Mouse (Mus musculus) left cerebral cortex, postnatal 14 days (tissue): Measurements from ENCODE around the gene Sh2b3. TPM values are rescaled to one million over a fixed set of nuclear protein-coding genes. Genes with fewer than 3 reads are reported as not detected.
"Not testable (repeated sequence)": the region's sequence is repeated elsewhere in the genome, so short reads cannot be mapped to it uniquely, and the experiment has no call there.

ENCODE experiments used
- DNase-seq, 2 experiments: peaks; one replicate each; pipeline ENCODE4 v3.0.0; 2021 to 2022; ENCODE audit warnings: low spot score in 2 of 2, mixed read lengths in 1 of 2
- intact Hi-C: fragments of 180-260 bp; cut with DNase I; formaldehyde crosslinking; loops from one replicate; pipeline ENCODE4 v1.15.1; 2025
- total RNA-seq, 2 experiments: library from RNA; stranded (reverse); gene quantifications; 2 replicates each; pipeline ENCODE4 v1.2.3; 2021

Gene Sh2b3
- total RNA-seq, 2 experiments from 2014 or later, result 20.3 to 20.4 TPM

DNA sequence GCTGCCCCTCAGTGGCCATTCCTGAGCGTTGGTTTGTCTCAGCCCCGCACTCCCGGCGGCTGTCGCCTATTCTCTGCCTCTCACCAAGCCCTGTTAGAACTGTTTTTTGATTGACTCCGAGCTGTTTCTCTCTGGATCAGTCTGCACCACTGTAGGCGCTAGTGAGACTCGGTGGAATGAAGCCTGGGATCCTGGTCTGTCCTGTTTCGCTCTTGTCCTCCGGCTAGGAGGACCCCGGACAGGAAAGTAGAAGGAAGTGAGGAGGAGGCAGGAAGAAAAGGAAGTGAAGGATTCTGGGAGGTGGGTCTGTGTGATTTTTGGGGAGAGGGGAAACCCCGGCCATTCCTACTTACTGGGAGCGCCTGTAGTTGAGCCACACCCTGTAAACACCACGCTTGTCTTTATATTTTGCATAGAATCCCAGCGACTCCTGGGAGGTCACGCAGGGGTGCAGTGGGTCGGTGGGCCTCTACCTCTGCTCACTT lies 10.6 kb upstream of the Sh2b3 start:
- DNase-seq, result no peak

DNA sequence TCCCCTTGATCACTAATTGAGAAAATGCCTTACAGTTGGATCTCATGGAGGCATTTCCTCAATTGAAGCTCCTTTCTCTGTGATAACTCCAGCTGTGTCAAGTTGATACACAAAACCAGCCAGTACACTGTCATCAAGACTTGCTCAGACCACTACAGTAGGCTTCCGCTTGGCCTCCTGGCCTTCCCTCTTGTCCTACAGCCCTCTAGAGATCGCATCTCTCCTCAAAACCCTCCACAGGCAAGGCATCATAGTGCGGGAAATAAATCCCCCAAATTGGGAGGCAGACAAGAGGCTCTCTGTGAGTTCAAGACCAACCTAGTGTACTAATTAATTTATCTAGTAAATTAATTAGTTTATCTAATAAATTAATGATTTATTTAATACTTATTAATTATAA lies 9.8 kb upstream of the Sh2b3 start:
- DNase-seq, result not testable (repeated sequence)
- intact Hi-C loops, result loop anchor here (5.0 kb wide), 1 partner anchor 35 kb away; no protein-coding TSS in a partner anchor

More for the DNA sequence above, 10.6 kb upstream of the Sh2b3 start:
- intact Hi-C loops, result loop anchor here (5.0 kb wide), 1 partner anchor 36 kb away; no protein-coding TSS in a partner anchor

GRCm38 (mm10) chr5:121846322-121846721 lies 8.9 kb upstream of the Sh2b3 start:
- no peak for DNase-seq
- intact Hi-C loops, result loop anchor here (5.0 kb wide), 1 partner anchor 34 kb away; no protein-coding TSS in a partner anchor

DNA sequence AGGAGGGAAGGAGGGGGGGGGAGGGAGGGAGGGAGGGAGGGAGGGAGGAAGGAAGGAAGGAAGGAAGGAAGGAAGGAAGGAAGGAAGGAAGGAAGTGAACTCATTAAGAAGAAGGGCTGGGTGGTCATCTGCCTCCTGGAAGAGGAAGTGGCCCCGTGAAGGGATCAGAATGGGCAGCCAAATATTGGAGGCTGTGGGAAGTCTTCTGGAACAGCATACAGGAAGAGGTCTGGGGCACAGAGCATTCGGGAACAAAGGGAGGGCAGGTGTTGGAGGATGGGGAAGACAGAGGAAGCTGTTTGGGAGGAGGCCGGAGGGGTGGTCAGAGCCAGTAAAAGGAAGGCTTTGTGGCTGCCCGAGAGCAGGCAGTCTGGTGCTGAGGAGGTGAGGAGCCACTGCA lies 7.9 kb upstream of the Sh2b3 start:
- intact Hi-C loops, result loop anchor here (5.0 kb wide), 1 partner anchor 33 kb away; no protein-coding TSS in a partner anchor

DNA sequence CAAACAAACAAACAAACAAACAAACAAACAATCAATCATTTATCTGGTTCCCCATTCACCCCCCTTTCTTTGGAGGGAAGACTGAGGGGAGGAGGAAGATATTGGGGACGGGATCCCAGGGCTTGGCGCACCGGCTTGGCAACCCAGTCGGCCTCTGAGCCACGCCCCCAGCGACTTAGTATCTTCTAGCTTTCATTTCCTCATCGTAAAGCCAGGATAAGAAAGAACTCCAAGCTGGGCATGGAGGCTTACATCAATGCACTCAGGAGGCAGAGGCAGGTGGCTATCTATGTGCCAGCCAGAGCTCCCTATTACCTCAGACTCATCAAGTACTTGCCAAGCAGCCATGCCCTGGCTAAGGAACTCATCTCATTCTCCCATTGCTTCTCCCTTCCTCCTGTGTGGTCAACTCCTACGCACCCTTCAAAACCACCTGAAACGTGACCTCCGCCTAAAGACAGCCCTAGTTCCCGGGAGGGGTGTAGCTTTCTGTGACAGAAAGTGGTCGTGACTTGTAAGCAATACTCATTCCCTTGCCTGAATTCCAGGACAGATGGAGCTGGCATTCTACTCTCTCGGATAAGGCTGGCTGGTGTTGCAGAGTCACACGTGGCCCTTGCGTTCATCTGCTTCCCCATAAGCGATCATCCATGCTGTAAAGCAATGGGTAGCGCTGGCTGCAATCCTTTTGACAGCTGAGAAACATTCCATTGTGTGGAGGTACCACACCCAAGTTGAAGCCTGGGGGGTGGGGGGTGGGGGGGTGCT lies 5.9 kb upstream of the Sh2b3 start:
- DNase-seq, result no peak
- intact Hi-C loops, result loop anchor here (5.0 kb wide), 1 partner anchor 131 kb away; the partner anchor contains the start of gene Atxn2

More for the DNA sequence above, 7.9 kb upstream of the Sh2b3 start:
- DNase-seq, result no peak

DNA sequence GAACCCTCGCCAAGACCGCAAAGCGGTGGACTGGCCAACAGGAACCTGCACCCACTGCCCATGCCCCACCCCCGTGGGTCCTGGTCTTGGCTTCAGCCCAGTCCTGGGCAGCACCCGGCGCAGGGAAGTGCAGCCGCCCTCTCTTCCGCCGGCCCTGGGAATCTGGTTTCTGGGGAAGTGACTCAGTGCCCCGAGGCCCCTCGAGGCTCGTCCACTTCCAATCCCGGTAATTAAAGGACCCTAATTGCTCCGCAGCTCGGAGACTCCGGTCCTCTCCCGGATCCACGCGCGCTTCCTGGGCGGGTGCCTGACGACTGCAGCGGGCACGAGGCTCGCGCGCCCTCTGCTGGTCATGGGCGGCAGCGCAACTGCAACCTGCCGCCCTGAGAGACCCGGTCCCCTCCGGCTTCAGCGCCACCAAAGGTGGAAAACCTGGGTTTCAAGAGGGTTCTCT lies 5.2 kb upstream of the Sh2b3 start:
- peak; percentile 77 to 86 for DNase-seq
- intact Hi-C loops, result loop anchor here (5.0 kb wide), 1 partner anchor 130 kb away; the partner anchor contains the start of gene Atxn2

GRCm38 (mm10) chr5:121841973-121842372 lies 4.5 kb upstream of the Sh2b3 start:
- no peak for DNase-seq
- intact Hi-C loops, result loop anchor here (5.0 kb wide), 1 partner anchor 130 kb away; the partner anchor contains the start of gene Atxn2

- intact Hi-C loops, result loop anchor here (5.0 kb wide), 1 partner anchor 129 kb away; the partner anchor contains the start of gene Atxn2
Measured at GRCm38 (mm10) chr5:121841516-121841915, 4.1 kb upstream of the Sh2b3 start.

DNA sequence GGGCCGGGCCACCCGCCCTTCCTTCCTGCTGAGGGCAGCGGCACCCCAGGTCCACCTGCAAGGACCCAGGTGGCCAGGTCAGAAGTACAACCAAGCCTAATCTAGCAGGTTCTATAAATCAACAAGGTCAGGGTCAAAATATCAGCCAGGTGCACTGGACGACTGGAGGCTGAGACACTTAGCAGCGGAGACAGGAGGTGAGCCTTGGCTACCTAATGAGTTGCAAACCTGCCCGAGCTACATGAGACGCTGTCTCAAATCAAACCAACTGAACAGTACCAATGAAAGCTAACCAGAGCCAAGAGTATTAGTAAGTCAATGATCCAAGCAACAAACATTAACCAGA lies 1.7 kb upstream of the Sh2b3 start:
- no peak for DNase-seq
- intact Hi-C loops, result no loop called here

More at GRCm38 (mm10) chr5:121841516-121841915, 4.1 kb upstream of the Sh2b3 start:
- DNase-seq, result no peak

DNA sequence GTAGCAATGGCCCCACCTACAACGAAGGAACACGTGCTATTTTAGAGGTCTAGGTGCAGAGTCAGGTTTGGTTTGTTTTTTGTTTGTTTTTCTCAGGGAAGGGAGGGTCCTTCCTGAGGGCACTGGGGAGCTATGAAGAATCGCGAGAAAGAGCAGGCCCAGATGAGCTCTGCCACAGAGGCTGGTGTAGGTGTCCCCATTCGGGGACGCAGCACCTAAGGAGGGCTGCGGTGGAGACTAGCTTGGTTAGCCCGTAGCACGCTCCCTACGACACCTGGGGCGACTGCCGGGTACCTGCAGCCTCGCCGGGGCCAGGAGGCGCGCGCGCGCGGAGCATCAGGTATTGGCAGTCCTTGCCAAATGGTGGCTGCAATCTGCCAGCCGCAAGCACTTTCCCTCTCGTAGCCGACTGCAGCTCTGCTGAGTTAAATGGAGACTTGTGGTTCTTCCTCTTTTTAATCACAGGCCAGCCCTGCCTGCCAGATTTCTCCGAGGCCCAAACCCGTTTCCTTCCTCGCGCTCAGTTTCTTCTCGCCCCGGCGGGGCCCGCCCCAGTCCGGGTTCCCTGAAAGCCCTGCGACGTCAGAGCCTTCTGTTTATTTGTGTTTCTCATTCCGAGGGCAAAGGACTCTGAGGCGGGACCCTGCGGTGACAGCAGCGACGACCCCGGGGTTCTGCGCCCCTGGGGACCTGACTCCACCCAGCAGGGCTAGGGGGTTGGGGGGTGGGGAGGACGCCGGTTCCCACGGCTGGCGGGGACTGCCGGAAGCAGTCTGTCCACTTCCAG lies 1.1 kb upstream of the Sh2b3 start:
- DNase-seq, result peak in 1 of 2 experiments; percentile 60
- intact Hi-C loops, result no loop called here

- intact Hi-C loops, result no loop called here
- DNase-seq, result peak; percentile 76 to 83
Measured at GRCm38 (mm10) chr5:121836692-121837415, 592 bp downstream of the Sh2b3 start.

DNA sequence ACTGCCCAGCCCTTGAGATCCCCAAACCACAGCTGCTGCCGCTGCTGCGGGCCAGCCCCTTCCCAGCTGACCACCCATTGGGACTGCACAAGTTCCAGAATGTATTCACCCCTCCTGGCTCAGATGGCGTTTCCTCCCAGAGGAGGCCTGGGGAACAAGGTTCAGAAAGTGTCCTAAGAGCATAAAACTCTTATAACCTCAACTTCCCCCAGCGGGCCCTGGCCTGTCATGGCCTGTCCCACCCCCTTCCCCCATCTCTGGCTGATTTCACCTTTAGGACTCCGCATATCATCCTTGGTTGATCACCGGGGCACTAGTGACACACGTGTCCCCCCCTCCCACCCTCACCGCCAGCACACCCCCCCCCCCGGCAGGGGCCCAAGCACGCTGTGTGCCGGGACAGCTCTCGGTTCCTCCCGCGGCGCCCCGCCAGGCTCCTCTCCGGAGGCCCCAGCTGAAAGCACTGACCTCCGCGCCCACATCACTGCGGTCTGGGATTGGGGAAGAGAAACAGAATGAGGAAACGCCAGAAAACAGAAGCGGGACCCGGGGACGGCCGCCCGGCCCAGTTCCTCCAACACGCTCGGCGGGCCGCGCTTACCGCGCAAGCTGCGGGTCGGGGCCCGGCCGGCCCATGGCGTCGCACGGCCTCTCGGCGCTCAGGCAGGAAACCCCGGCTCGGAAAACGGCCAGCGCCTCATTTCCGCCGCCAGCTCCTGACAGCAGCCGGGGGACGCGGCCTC lies 1.3 kb downstream of the Sh2b3 start:
- intact Hi-C loops, result no loop called here
- peak; percentile 57 to 66 for DNase-seq

GRCm38 (mm10) chr5:121834991-121835747 lies 2.3 kb downstream of the Sh2b3 start:
- DNase-seq, result no peak
- intact Hi-C loops, result no loop called here

GRCm38 (mm10) chr5:121834241-121834606 lies 3.2 kb downstream of the Sh2b3 start:
- intact Hi-C loops, result no loop called here

GRCm38 (mm10) chr5:121833572-121834240 lies 3.7 kb downstream of the Sh2b3 start:
- intact Hi-C loops, result no loop called here
- DNase-seq, result no peak

More at GRCm38 (mm10) chr5:121834241-121834606, 3.2 kb downstream of the Sh2b3 start:
- no peak for DNase-seq

DNA sequence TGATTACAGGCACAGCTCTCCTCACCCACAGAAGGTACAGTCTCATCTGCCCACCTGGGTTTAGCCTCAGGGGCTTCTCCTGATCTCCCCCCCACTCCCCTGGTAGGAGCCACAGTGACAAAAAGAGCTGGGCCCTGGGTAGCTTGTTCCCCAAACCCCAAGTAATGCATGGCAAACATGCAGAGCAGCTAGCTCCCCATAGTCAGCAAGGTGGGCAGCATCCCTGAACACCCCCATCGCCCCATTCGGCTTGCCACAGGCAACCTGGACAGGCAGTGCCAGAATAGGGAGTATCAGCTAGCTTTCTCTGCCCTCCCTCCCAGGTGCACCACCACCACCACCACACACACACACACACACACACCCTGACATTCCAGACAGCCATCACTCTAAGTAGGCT lies 4.3 kb downstream of the Sh2b3 start:
- intact Hi-C loops, result no loop called here
- no peak for DNase-seq

- intact Hi-C loops, result no loop called here
- no peak for DNase-seq
Measured at GRCm38 (mm10) chr5:121832376-121833155, 4.9 kb downstream of the Sh2b3 start.
